Comparison of ENCODE assay signal across 10 mouse cellular contexts in the genomic region with DNA sequence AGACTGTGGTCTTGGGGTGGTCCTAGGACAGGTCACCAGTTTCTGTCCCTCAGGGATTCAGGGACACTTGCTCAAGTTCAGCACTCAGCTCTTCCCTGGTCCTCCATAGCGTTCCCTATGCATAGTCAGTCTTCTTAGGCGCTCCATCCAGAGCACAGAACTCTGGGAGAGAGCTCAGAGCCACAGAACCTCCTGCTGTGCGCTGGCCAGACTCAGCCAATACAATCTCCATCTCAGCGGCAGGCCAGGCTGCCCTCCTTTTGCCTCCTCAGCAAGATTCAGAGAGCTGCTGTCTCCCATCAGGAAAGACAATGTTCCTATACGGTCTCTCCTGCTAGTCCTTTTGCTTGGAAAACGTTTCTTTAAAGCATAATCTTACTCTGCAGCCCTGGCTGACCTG. TPM values are rescaled to one million over a fixed set of nuclear protein-coding genes. Genes with fewer than 3 reads are reported as not detected.
A peak's percentile ranks its signal among the peaks of the same experiment; 100 is the strongest.
DNase-seq lines count a peak whose midpoint lies in the region; ATAC-seq and TF ChIP-seq lines count a peak whose summit lies in the region.
"Had no signal": no experiment of that assay in that cellular context is flagged by ENCODE, and none has a peak within 500 bp of the region (broad histone marks: within the 10 kb centered on the region; RNA-seq: fewer than 3 reads in every experiment).

No protein-coding gene starts in this region.

- no peak for ATAC-seq in kidney, embryonic 15.5 days (replicated peaks; ENCODE audit: low FRiP score)
- ATAC-seq in embryonic facial prominence, embryonic 14.5 days (ENCODE audit: low read depth) = no peak
- ATAC-seq in megakaryocyte-erythroid progenitor cell, adult 5-6 weeks (replicated peaks; ENCODE audit: low FRiP score, low TSS enrichment, poor library complexity, severe bottlenecking) = no peak

- no peak overlapping the region for H3K4me3 ChIP-seq in kidney, embryonic 15.5 days (replicated peaks)
- H3K4me3 ChIP-seq in cerebellum, adult 2 months (replicated peaks; ENCODE audit: insufficient read depth, low read depth, low read length) = no peak overlapping the region
- no peak overlapping the region for H3K4me3 ChIP-seq in embryonic facial prominence, embryonic 14.5 days (ENCODE audit: low read depth, low read length)
- H3K4me3 ChIP-seq: limb, embryonic 12.5 days had no signal

- no peak for TF ChIP-seq CTCF in cerebellum, adult 2 months (IDR thresholded peaks at IDR 0.05; ENCODE audit: borderline replicate concordance, insufficient read depth, low read depth, low read length)

- no peak for DNase-seq in kidney, adult 8-10 months
- peak; percentile 76 to 82 for DNase-seq in cerebellum, adult 2 months
- DNase-seq in embryonic facial prominence, embryonic 14.5 days (ENCODE audit: low spot score) = no peak
- peak; percentile 33 for DNase-seq in retina, postnatal 1 day
- DNase-seq in gastrocnemius, postnatal 14 days = no peak

- 18% methylated on average over 6 of the region's 6 CpGs for WGBS in kidney, embryonic 15.5 days
- WGBS in cerebellum, adult 2 months = 10% methylated on average over 6 of the region's 6 CpGs
- WGBS in embryonic facial prominence, embryonic 14.5 days = 18% methylated on average over 6 of the region's 6 CpGs

- no peak overlapping the region for H3K9ac ChIP-seq in kidney, embryonic 15.5 days
- no peak overlapping the region for H3K9ac ChIP-seq in embryonic facial prominence, embryonic 14.5 days (ENCODE audit: low read depth, low read length)
- H3K9ac ChIP-seq: limb, embryonic 12.5 days had no signal

- H3K27me3 ChIP-seq in kidney, embryonic 15.5 days = 0 out of 2 replicates have a peak, but pooled peaks cover 2% of the 10 kb centered on the region
- no peaks in the 10 kb centered on the region for H3K27me3 ChIP-seq in cerebellum, adult 2 months (ENCODE audit: control insufficient read depth, insufficient read depth, low read length)
- H3K27me3 ChIP-seq in embryonic facial prominence, embryonic 14.5 days (replicated peaks; ENCODE audit: control insufficient read depth, insufficient read depth, low read length) = no peaks in the 10 kb centered on the region
- H3K27me3 ChIP-seq: limb, embryonic 12.5 days had no signal

- H3K27ac ChIP-seq in kidney, embryonic 15.5 days = 0 out of 2 replicates have a peak overlapping the region, but pooled peaks have one; percentile 5
- no peak overlapping the region for H3K27ac ChIP-seq in cerebellum, adult 2 months (ENCODE audit: insufficient read depth, low read length)
- H3K27ac ChIP-seq in embryonic facial prominence, embryonic 14.5 days (replicated peaks; ENCODE audit: low read depth, low read length) = no peak overlapping the region
- H3K27ac ChIP-seq: limb, embryonic 12.5 days had no signal

- H3K4me1 ChIP-seq in kidney, embryonic 15.5 days = peaks cover 35% of the 10 kb centered on the region
- H3K4me1 ChIP-seq in cerebellum, adult 2 months (ENCODE audit: control insufficient read depth, insufficient read depth, low read length) = peaks cover 18% of the 10 kb centered on the region
- H3K4me1 ChIP-seq in embryonic facial prominence, embryonic 14.5 days (ENCODE audit: control insufficient read depth, insufficient read depth, low read length) = peaks cover 10% of the 10 kb centered on the region

- intact Hi-C loops in gastrocnemius, postnatal 14 days (cut with DNase I; ENCODE audit: low total_unique reads) = loop anchor here (5.0 to 10.0 kb wide), 2 partner anchors 133 to 195 kb away; partner anchors contain the start of gene Gpc1

- TF ChIP-seq POLR2A in cerebellum, adult 2 months (IDR thresholded peaks at IDR 0.05; ENCODE audit: borderline replicate concordance, insufficient read depth, low read length) = no peak

- H3K9me3 ChIP-seq in kidney, embryonic 15.5 days (replicated peaks) = no peaks in the 10 kb centered on the region
- H3K9me3 ChIP-seq in embryonic facial prominence, embryonic 14.5 days (ENCODE audit: control insufficient read depth, low read length) = no peaks in the 10 kb centered on the region
- H3K9me3 ChIP-seq: limb, embryonic 12.5 days had no signal

- no peak overlapping the region for H3K4me2 ChIP-seq in kidney, embryonic 15.5 days
- 0 out of 2 replicates have a peak overlapping the region, but pooled peaks have one; percentile 10 for H3K4me2 ChIP-seq in embryonic facial prominence, embryonic 14.5 days (ENCODE audit: low read depth, low read length)

- no peaks in the 10 kb centered on the region for H3K36me3 ChIP-seq in kidney, embryonic 15.5 days
- H3K36me3 ChIP-seq in embryonic facial prominence, embryonic 14.5 days (ENCODE audit: control insufficient read depth, insufficient read depth, low read length) = no peaks in the 10 kb centered on the region
- H3K36me3 ChIP-seq: limb, embryonic 12.5 days had no signal

RNA-seq across cellular contexts. Expression of gene Otos, which starts 51.1 kb away (rescaled TPM):
- 0.33 and 0.39 TPM in 2 replicates for polyA plus RNA-seq in kidney, embryonic 15.5 days (2015; fragmentation: Nextera tagmentation; extraction: Ambion mirVana)
- polyA plus RNA-seq in cerebellum, adult 2 months (2012; rRNA removed) = 0.07 and 0.13 TPM in 2 replicates
- polyA plus RNA-seq in embryonic facial prominence, embryonic 14.5 days (2014; fragmentation: Nextera tagmentation; extraction: Ambion mirVana) = 0.12 and 0.51 TPM in 2 replicates
- total RNA-seq in megakaryocyte-erythroid progenitor cell, adult 5-6 weeks (2014; fragmentation: Nextera tagmentation) = 0.72 and 5.4 TPM in 2 replicates
- not detected in 2 replicates for total RNA-seq in megakaryocyte-erythroid progenitor cell, adult 5-6 weeks (2017)
- total RNA-seq in gastrocnemius, postnatal 14 days (2021) = under 1 TPM; 0.33 to 0.64 TPM
- total RNA-seq: adrenal gland, adult 18-20 months had no signal
- polyA plus RNA-seq: limb, embryonic 12.5 days; testis, adult 2 months had no signal

RNA-seq across cellular contexts. Expression of gene Cops9, which starts 57.9 kb away (rescaled TPM):
- polyA plus RNA-seq in kidney, embryonic 15.5 days (2015; fragmentation: Nextera tagmentation; extraction: Ambion mirVana) = 409 and 435 TPM in 2 replicates
- 374 and 414 TPM in 2 replicates for polyA plus RNA-seq in cerebellum, adult 2 months (2012; rRNA removed)
- 425 and 478 TPM in 2 replicates for polyA plus RNA-seq in embryonic facial prominence, embryonic 14.5 days (2014; fragmentation: Nextera tagmentation; extraction: Ambion mirVana)
- 193 and 214 TPM in 2 replicates for total RNA-seq in megakaryocyte-erythroid progenitor cell, adult 5-6 weeks (2014; fragmentation: Nextera tagmentation)
- 142 TPM in 2 replicates for total RNA-seq in megakaryocyte-erythroid progenitor cell, adult 5-6 weeks (2017)
- 100 to 1,000 TPM; 213 to 227 TPM for total RNA-seq in gastrocnemius, postnatal 14 days (2021)

Comparison
In these comparisons a context has a peak if more than half of its experiments do, and no peak if none do; other contexts are left out.
1. DNase-seq: peak in cerebellum, adult 2 months (2 of 2) and retina, postnatal 1 day (single experiment); none in kidney, adult 8-10 months (0 of 2), embryonic facial prominence, embryonic 14.5 days (single experiment) and gastrocnemius, postnatal 14 days (single experiment).